Mouse (Mus musculus): ENCODE measurements around the gene Otub2.

- TF ChIP-seq CTCF (IDR thresholded peaks at IDR 0.05; ENCODE audit: low read depth, low read length): no peak
- TF ChIP-seq POLR2AphosphoS5 (IDR thresholded peaks at IDR 0.05; ENCODE audit: insufficient replicate concordance, low read depth, low read length): no peak
- no peak for TF ChIP-seq TAL1 (conservative IDR thresholded peaks at IDR 0.05; ENCODE audit: low read depth, low read length)
Measured at GRCm38 (mm10) chr12:103443524-103443923, 55.0 kb downstream of the Otub2 start, which contains the start of gene Ifi27l2a.

Data from G1E (cell line).